Mouse (Mus musculus): Measurements from ENCODE around the gene Gm49661. TPM values are rescaled to one million over a fixed set of nuclear protein-coding genes. Genes with fewer than 3 reads are reported as not detected.

Gene Gm49661
- polyA plus RNA-seq, 1 experiment from 2014 or later: not detected

- Histone ChIP-seq H3K4me1 (peaks cover 29% of the 10 kb centered on the region), H3K9ac (peak overlapping the region; percentile 100), H3K27ac (peak overlapping the region; percentile 96), H3K27me3 (replicated peaks) (no peaks in the 10 kb centered on the region), H3K9me3 (no peaks in the 10 kb centered on the region), H3K36me3 (replicated peaks) (no peaks in the 10 kb centered on the region; the same call in 1 of the 2 replicates), H3K4me2 (peak overlapping the region; percentile 85), H3K4me3 (peak overlapping the region; percentile 76)
- peak; percentile 53 for ATAC-seq (replicated peaks)
- 13% methylated on average over 22 of the region's 23 CpGs for WGBS
Observed at GRCm38 (mm10) chr8:84936041-84936961, 32.9 kb downstream of the Gm49661 start.

GRCm38 (mm10) chr8:84935489-84935888, 33.7 kb downstream of the Gm49661 start:
- Histone ChIP-seq H3K27ac (peak overlapping the region; percentile 96), H3K9ac (peak overlapping the region; percentile 100), H3K27me3 (replicated peaks) (no peaks in the 10 kb centered on the region), H3K4me1 (peaks cover 29% of the 10 kb centered on the region), H3K9me3 (no peaks in the 10 kb centered on the region), H3K4me2 (peak overlapping the region; percentile 85), H3K4me3 (peak overlapping the region; percentile 76), H3K36me3 (replicated peaks) (no peaks in the 10 kb centered on the region; the same call in 1 of the 2 replicates)
- peak; percentile 16 for ATAC-seq (replicated peaks)
- 6% methylated on average over 14 of the region's 14 CpGs for WGBS

- Histone ChIP-seq H3K9me3 (no peaks in the 10 kb centered on the region), H3K27me3 (replicated peaks) (no peaks in the 10 kb centered on the region), H3K9ac (peak overlapping the region; percentile 100), H3K4me3 (peak overlapping the region; percentile 76), H3K4me2 (peak overlapping the region; percentile 85), H3K36me3 (replicated peaks) (no peaks in the 10 kb centered on the region; the same call in 1 of the 2 replicates), H3K4me1 (peaks cover 29% of the 10 kb centered on the region), H3K27ac (peak overlapping the region; percentile 96)
- peak; percentile 76 for ATAC-seq (replicated peaks)
- under 1% methylated on average over 15 of the region's 15 CpGs for WGBS
Observed at GRCm38 (mm10) chr8:84934860-84935259, 34.4 kb downstream of the Gm49661 start.

GRCm38 (mm10) chr8:84933767-84934559, 35.3 kb downstream of the Gm49661 start:
- 83% methylated on average over 16 of the region's 16 CpGs for WGBS
- H3K27me3 ChIP-seq (replicated peaks): no peaks in the 10 kb centered on the region
- ATAC-seq (replicated peaks): no peak
- peaks cover 36% of the 10 kb centered on the region for H3K4me1 ChIP-seq
- H3K4me2 ChIP-seq: peak overlapping the region; percentile 85
- H3K9ac ChIP-seq: no peak overlapping the region
- H3K27ac ChIP-seq: no peak overlapping the region
- peak overlapping the region; percentile 76 for H3K4me3 ChIP-seq
- H3K36me3 ChIP-seq (replicated peaks): no peaks in the 10 kb centered on the region; the same call in 1 of the 2 replicates
- no peaks in the 10 kb centered on the region for H3K9me3 ChIP-seq

GRCm38 (mm10) chr8:84930582-84930981, 38.7 kb downstream of the Gm49661 start:
- no peak for ATAC-seq (replicated peaks)
- no peak overlapping the region for H3K4me2 ChIP-seq
- no peak overlapping the region for H3K9ac ChIP-seq
- H3K9me3 ChIP-seq: no peaks in the 10 kb centered on the region
- no peaks in the 10 kb centered on the region for H3K27me3 ChIP-seq (replicated peaks)
- 91% methylated on average over 13 of the region's 13 CpGs for WGBS
- peaks cover 10% of the 10 kb centered on the region for H3K36me3 ChIP-seq (replicated peaks)
- no peak overlapping the region for H3K4me3 ChIP-seq
- H3K4me1 ChIP-seq: peaks cover 34% of the 10 kb centered on the region
- H3K27ac ChIP-seq: no peak overlapping the region

- Histone ChIP-seq H3K4me1 (peaks cover 15% of the 10 kb centered on the region), H3K9ac (no peak overlapping the region; the same call in 1 of the 2 replicates), H3K36me3 (replicated peaks) (peaks cover 21% of the 10 kb centered on the region), H3K4me2 (peak overlapping the region; percentile 47), H3K27me3 (replicated peaks) (no peaks in the 10 kb centered on the region), H3K4me3 (peak overlapping the region; percentile 23), H3K27ac (no peak overlapping the region), H3K9me3 (no peaks in the 10 kb centered on the region)
- WGBS: 3% methylated on average over 52 of the region's 52 CpGs
- peak; percentile 72 for ATAC-seq (replicated peaks)
Observed at GRCm38 (mm10) chr8:84928456-84929306, 40.6 kb downstream of the Gm49661 start.

- H3K27me3 ChIP-seq (replicated peaks): no peaks in the 10 kb centered on the region
- H3K27ac ChIP-seq: no peak overlapping the region
- H3K4me3 ChIP-seq: no peak overlapping the region
- H3K4me2 ChIP-seq: no peak overlapping the region
- H3K4me1 ChIP-seq: peaks cover 13% of the 10 kb centered on the region
- WGBS: 88% methylated on average over 1 of the region's 1 CpGs
- ATAC-seq (replicated peaks): no peak
- H3K36me3 ChIP-seq (replicated peaks): peaks cover 28% of the 10 kb centered on the region
- no peaks in the 10 kb centered on the region for H3K9me3 ChIP-seq
- H3K9ac ChIP-seq: no peak overlapping the region
Observed at GRCm38 (mm10) chr8:84927513-84927912, 41.7 kb downstream of the Gm49661 start.

- ATAC-seq (replicated peaks): no peak
- WGBS: 72% methylated on average over 7 of the region's 7 CpGs
- Histone ChIP-seq H3K27me3 (replicated peaks) (no peaks in the 10 kb centered on the region), H3K9me3 (no peaks in the 10 kb centered on the region), H3K4me3 (no peak overlapping the region), H3K36me3 (replicated peaks) (peaks cover 46% of the 10 kb centered on the region), H3K9ac (no peak overlapping the region), H3K4me1 (peaks cover 13% of the 10 kb centered on the region), H3K27ac (no peak overlapping the region), H3K4me2 (no peak overlapping the region)
Observed at GRCm38 (mm10) chr8:84925557-84925956, 43.7 kb downstream of the Gm49661 start.

GRCm38 (mm10) chr8:84921596-84921995, 47.6 kb downstream of the Gm49661 start:
- WGBS: 91% methylated on average over 2 of the region's 2 CpGs
- H3K36me3 ChIP-seq (replicated peaks): peaks cover 73% of the 10 kb centered on the region
- H3K4me1 ChIP-seq: no peaks in the 10 kb centered on the region

GRCm38 (mm10) chr8:84918646-84919045, 50.6 kb downstream of the Gm49661 start:
- Histone ChIP-seq H3K9me3 (no peaks in the 10 kb centered on the region), H3K4me3 (no peak overlapping the region), H3K9ac (no peak overlapping the region), H3K4me2 (no peak overlapping the region), H3K27ac (no peak overlapping the region), H3K27me3 (replicated peaks) (peaks cover 18% of the 10 kb centered on the region), H3K36me3 (replicated peaks) (peaks cover 88% of the 10 kb centered on the region), H3K4me1 (no peaks in the 10 kb centered on the region)
- 94% methylated on average over 15 of the region's 15 CpGs for WGBS
- no peak for ATAC-seq (replicated peaks)

More at GRCm38 (mm10) chr8:84921596-84921995, 47.6 kb downstream of the Gm49661 start:
- no peaks in the 10 kb centered on the region for H3K27me3 ChIP-seq (replicated peaks)
- no peak overlapping the region for H3K27ac ChIP-seq
- ATAC-seq (replicated peaks): no peak
- H3K9ac ChIP-seq: no peak overlapping the region
- H3K9me3 ChIP-seq: no peaks in the 10 kb centered on the region
- no peak overlapping the region for H3K4me2 ChIP-seq
- H3K4me3 ChIP-seq: no peak overlapping the region

GRCm38 (mm10) chr8:84917781-84918180, 51.5 kb downstream of the Gm49661 start:
- Histone ChIP-seq H3K4me1 (peaks cover 4% of the 10 kb centered on the region; the same call in 1 of the 2 replicates), H3K9ac (no peak overlapping the region), H3K27ac (no peak overlapping the region), H3K4me2 (no peak overlapping the region), H3K9me3 (no peaks in the 10 kb centered on the region), H3K36me3 (replicated peaks) (peaks cover 90% of the 10 kb centered on the region), H3K27me3 (replicated peaks) (peaks cover 18% of the 10 kb centered on the region), H3K4me3 (no peak overlapping the region)
- WGBS: 29% methylated on average over 20 of the region's 20 CpGs
- no peak for ATAC-seq (replicated peaks)

Data from midbrain, embryonic 15.5 days (tissue).